Mouse (Mus musculus) urinary bladder, postnatal 25 days (tissue): ENCODE measurements at regions not wholly inside any gene's neighbourhood (a gene's known extent, or its start where the extent isn't known, plus 50 kb on each side); places are given as distances from the start of the nearest gene placed in this dataset.

ENCODE experiments used
- DNase-seq: peaks from one replicate; pipeline ENCODE4 v3.0.0; 2022; ENCODE audit warnings: low spot score

- DNase-seq: no peak
Observed at GRCm38 (mm10) chr6:100176914-100177560, 110.2 kb downstream of the Rybp start.

- no peak for DNase-seq
Observed at GRCm38 (mm10) chr6:100170711-100171348, 116.5 kb downstream of the Rybp start.

- no peak for DNase-seq
Observed at GRCm38 (mm10) chr6:100167321-100167720, 120.0 kb downstream of the Rybp start.

DNA sequence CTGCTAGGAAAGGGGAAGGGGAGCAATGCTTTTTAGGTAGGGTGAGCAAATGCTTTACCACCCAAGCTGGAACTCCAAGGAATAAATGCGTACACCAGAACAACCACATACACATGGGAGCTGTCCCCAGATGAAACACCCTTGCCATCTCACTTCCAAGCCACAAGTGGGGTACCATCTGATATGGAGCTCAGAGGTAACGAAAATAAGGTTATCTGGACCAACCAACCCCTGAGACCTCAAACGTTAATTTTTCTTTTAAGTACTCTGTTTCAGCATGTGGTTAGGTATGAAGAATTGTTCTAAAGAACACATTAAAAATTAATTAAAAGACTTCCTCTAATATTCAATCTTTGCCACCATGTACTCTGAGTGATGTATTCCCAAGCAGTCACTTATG, 121.5 kb downstream of the Rybp start:
- DNase-seq: no peak

GRCm38 (mm10) chr6:100164162-100164561, 123.1 kb downstream of the Rybp start:
- DNase-seq: no peak

GRCm38 (mm10) chr6:100163814-100164130, 123.5 kb downstream of the Rybp start:
- no peak for DNase-seq

- peak; percentile 52 for DNase-seq
Observed at GRCm38 (mm10) chr6:100162961-100163813, 124.1 kb downstream of the Rybp start.

DNA sequence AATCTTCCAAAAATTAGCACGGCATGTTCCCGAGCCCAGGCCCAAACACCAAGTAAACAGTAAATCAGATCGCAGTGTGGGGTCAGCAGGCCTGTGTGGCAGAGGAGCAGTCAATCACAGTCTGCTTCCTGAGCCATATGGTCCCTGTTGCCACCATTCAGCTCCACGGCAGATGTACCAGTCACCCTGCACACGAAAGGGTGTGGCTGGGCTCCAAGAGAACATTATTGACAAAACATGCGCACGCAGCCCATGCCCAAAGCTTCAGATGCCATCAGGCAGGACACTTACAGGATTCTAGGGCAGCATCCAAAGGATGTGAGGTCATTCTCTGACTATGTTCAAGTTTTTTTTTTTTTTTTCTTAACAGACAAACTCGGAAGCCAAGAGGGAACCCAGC, 126.6 kb downstream of the Rybp start:
- DNase-seq: no peak

GRCm38 (mm10) chr6:100159817-100160216, 127.5 kb downstream of the Rybp start:
- DNase-seq: no peak

- DNase-seq: no peak
Observed at GRCm38 (mm10) chr6:100159246-100159645, 128.0 kb downstream of the Rybp start.

- no peak for DNase-seq
Observed at GRCm38 (mm10) chr6:100157288-100157687, 130.0 kb downstream of the Rybp start.

DNA sequence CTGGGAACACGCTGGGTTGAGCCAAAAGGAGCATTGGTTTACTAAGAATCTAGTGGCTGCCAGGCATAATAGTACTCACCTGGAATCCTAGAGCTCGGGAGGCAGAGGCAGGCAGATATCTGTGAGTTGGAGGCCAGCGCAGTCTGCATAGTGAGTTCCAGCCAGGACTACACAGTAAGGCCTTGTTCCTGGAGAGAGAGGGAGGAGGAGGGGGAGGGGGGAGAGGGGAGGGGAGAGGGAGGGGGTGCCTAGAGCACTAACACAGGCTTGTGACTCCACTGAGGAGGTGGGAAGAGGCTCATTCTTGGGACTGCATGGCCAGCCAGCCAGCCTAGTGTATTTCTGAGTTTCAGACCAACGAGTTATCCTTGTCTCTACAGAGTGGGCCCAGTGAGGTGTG, 131.1 kb downstream of the Rybp start:
- no peak for DNase-seq

DNA sequence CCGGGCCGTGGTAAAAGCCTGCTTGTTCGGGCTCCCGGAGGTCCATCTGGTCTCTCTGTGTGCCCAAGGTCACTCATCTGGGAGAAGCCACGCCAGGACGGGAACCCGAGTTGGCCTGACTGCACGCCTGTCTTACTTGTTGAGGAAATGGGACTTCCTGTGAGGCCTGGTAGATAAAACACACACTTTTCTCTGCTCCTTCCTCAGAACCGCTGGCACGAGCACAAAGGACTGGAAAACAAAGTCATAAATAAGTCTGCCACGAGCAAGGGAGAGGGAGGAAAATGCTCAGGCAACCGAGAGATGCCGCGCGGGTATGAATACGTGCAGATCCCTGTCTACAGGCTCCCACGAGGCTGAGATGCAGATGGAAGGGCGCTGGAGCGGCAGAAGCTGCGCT, 131.6 kb downstream of the Rybp start:
- DNase-seq: no peak

GRCm38 (mm10) chr6:100151447-100151846, 135.8 kb downstream of the Rybp start:
- no peak for DNase-seq

DNA sequence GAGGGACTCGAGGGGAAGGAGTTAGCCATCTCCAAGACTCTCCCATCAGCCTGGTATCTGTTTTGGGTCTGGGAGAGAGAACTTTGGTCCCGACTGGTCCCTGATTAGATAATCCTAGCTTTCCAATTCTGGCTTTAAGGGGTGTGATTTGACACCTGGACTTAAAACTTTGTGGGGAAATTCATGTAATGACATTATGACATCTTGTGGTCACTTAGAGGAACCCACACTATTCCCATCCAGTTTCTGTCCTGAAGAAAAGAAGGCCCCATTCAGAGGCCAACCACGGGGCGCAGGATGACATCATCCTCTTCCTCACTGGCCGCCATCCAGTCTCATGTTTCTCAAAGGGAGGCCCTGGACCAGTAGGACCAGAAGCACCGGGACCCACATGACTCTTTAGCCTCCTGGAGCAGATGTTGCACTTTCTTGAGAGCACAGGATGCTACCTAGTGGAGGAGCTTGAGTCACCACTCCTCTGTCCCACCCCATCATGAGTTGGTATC, 136.5 kb downstream of the Rybp start:
- no peak for DNase-seq

- no peak for DNase-seq
Observed at GRCm38 (mm10) chr6:100149458-100149852, 137.8 kb downstream of the Rybp start.

DNA sequence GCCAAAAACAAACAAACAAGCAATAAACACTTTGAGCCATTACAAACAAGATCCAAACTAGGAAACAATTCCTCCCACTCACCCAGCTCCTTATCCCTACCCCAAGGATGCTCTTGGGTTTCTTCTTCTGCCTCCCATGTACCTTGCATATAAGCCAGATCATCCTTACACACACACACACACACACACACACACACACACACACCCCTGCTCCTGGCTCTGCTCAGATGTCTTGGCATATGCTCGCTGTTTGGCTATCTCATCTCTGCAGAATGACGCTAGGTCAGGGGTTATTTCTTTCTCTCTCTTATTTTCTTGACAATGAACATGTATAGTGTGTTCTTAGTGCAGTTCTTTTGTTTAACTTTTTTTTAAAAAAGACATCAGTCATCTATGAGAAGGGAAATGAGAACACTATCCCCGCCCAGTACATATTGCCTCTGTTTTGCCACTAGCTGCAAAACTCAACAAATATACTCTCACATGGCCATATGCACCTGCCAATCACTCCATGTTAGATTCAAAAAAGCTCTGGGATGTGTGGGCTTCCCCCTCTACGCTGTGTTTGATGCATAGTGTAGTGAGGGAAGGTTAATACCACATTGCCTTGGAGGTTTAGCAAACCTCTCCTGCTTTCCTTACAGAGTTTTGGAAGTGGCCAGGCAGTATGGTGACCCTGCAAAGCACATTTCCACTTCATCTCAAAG, 138.4 kb downstream of the Rybp start:
- DNase-seq: no peak

DNA sequence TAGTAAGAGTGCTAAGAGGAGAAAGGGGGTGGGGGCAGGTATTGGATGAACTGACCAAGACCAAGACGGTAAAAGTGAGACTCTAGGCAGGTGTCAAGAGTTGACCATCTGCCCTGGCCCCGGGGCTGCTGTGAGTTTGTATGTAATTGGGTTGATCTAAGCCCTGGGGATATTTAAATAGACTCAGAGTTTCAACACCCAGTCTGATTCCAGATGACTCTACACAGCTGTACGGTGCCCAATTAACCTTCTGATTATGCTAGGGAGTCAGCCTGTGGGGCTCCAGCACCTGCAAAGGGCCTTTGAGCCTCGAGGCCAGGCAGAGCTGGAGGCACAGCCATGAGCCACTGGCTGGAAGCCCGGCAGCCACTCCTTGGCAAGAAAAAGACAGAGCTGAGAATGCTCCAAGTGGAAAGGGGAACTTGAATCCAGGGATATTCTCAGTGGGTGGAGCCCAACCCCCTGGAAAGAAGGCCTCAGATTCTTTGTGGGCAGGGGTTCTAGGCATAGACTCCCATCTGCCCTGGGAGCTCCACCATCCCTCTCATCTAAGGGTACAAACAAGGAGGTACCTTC, 140.8 kb downstream of the Rybp start:
- no peak for DNase-seq

- DNase-seq: no peak
Observed at GRCm38 (mm10) chr6:100145869-100146268, 141.4 kb downstream of the Rybp start.

DNA sequence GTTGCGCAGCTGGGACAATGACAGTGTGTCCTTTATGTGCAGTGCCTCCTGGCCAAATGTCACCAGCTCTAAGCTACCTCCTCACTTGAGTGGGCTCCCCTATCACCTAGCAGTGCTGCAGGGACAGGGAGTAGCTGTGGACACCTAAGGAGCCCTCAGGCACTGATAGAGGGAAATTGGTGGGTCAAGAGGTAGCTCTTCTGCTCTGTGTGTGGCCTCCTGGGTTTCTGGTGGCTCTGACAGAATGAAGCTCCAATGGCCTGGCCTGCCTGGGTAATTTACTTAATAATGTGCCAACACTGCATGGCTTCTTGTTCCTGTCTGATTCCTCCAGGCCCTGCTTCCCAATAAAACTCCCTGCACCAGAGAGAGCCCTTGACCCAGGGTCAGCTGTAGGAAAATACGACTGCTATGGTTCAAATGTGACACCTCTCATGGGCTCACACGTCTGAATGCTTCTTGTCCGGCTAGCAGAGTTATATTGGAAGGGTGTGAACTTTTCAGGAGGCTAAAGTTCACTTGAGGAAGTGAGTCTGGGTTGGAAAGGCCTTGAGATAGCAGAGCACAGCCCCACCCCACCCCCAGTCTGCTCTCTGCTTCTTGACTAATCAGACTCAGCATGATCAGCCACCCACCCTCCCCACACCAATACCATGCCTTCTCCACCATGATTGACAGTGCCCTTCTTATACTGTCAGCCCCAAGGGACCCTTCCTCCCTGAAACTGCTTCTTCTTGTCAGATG, 142.6 kb downstream of the Rybp start:
- no peak for DNase-seq

GRCm38 (mm10) chr6:100143586-100144301, 143.5 kb downstream of the Rybp start:
- DNase-seq: peak; percentile 45
